Mouse (Mus musculus): Measurements from ENCODE around the gene Ccz1. TPM values are rescaled to one million over a fixed set of nuclear protein-coding genes. Genes with fewer than 3 reads are reported as not detected.

Gene Ccz1
- polyA plus RNA-seq, 1 experiment from 2014 or later, result 97.7 TPM

Other genes with a start within 250 kb of the Ccz1 start
- gene Eif2ak1, start 197.1 kb downstream of the Ccz1 start, polyA plus RNA-seq (2016; fragmentation: Nextera tagmentation; extraction: Ambion mirVana), result 47.2 and 49.5 TPM in 2 replicates
- 0.38 and 0.44 TPM in 2 replicates for gene Ankrd61, start 117.2 kb downstream of the Ccz1 start, polyA plus RNA-seq (2016; fragmentation: Nextera tagmentation; extraction: Ambion mirVana)
- gene Aimp2, start 105.0 kb downstream of the Ccz1 start, polyA plus RNA-seq (2016; fragmentation: Nextera tagmentation; extraction: Ambion mirVana), result 98.0 and 102 TPM in 2 replicates
- gene Pms2, start 104.9 kb downstream of the Ccz1 start, polyA plus RNA-seq (2016; fragmentation: Nextera tagmentation; extraction: Ambion mirVana), result 38.0 and 41.6 TPM in 2 replicates
- 1.0 and 1.1 TPM in 2 replicates for gene Gm42421, start 86.7 kb downstream of the Ccz1 start, polyA plus RNA-seq (2016; fragmentation: Nextera tagmentation; extraction: Ambion mirVana)
- gene Rsph10b, start 81.8 kb downstream of the Ccz1 start, polyA plus RNA-seq (2016; fragmentation: Nextera tagmentation; extraction: Ambion mirVana), result 0.87 and 1.3 TPM in 2 replicates
- not detected in 2 replicates for gene Ocm, start 11.8 kb upstream of the Ccz1 start, polyA plus RNA-seq (2016; fragmentation: Nextera tagmentation; extraction: Ambion mirVana)
- gene Lmtk2, start 85.6 kb upstream of the Ccz1 start, polyA plus RNA-seq (2016; fragmentation: Nextera tagmentation; extraction: Ambion mirVana), result 5.3 and 5.7 TPM in 2 replicates
- 0.05 and 0.15 TPM in 2 replicates for gene Bhlha15, start 175.4 kb upstream of the Ccz1 start, polyA plus RNA-seq (2016; fragmentation: Nextera tagmentation; extraction: Ambion mirVana)
- 22.1 and 24.3 TPM in 2 replicates for gene Tecpr1, start 208.7 kb upstream of the Ccz1 start, polyA plus RNA-seq (2016; fragmentation: Nextera tagmentation; extraction: Ambion mirVana)
- 143 and 148 TPM in 2 replicates for gene Bri3, start 229.6 kb upstream of the Ccz1 start, polyA plus RNA-seq (2016; fragmentation: Nextera tagmentation; extraction: Ambion mirVana)